Mouse (Mus musculus) ES-Bruce4 (cell line): ENCODE data around the gene Ninl.

Experiments used
- CTCF ChIP-seq: IDR thresholded peaks from one replicate; pipeline ENCODE4 v1.8.1; 2011; ENCODE audit warnings: low read depth, low read length
- POLR2A ChIP-seq: IDR thresholded peaks from one replicate; pipeline ENCODE4 v1.8.1; 2011; ENCODE audit warnings: low read length; ENCODE audit not compliant: insufficient read depth

GRCm38 (mm10) chr2:150921697-150922096 is 117.5 kb downstream of the Ninl start:
- TF ChIP-seq CTCF (no peak), POLR2A (no peak)
